Mouse (Mus musculus): ENCODE measurements around the gene Tmem126b. TPM values are rescaled to one million over a fixed set of nuclear protein-coding genes. Genes with fewer than 3 reads are reported as not detected.

The Tmem126b gene
- polyA plus RNA-seq, 1 experiment = 13.0 TPM

- no peak for DNase-seq (ENCODE audit: low read depth)
These were observed 49.5 kb downstream of the Tmem126b start, which contains the start of gene Ccdc89 for GRCm38 (mm10) chr7:90426020-90427001. Ccdc89 (plus strand) TSS chr7:90426577.

Other genes starting within 250 kb of the Tmem126b start
- gene Ccdc83, start 210.2 kb downstream of the Tmem126b start, polyA plus RNA-seq (2012; rRNA removed) = 0.11 and 0.12 TPM in 2 replicates
- gene Sytl2, start 173.7 kb downstream of the Tmem126b start, polyA plus RNA-seq (2012; rRNA removed) = 4.8 and 6.5 TPM in 2 replicates
- gene Ccdc89, start 49.4 kb downstream of the Tmem126b start, polyA plus RNA-seq (2012; rRNA removed) = 0.49 and 0.89 TPM in 2 replicates
- gene Crebzf, start 33.3 kb downstream of the Tmem126b start, polyA plus RNA-seq (2012; rRNA removed) = 34.9 and 40.0 TPM in 2 replicates
- 28.8 and 45.0 TPM in 2 replicates for gene Tmem126a, start 18.8 kb downstream of the Tmem126b start, polyA plus RNA-seq (2012; rRNA removed)
- 1.6 and 1.7 TPM in 2 replicates for gene Dlg2, start 671 bp upstream of the Tmem126b start, polyA plus RNA-seq (2012; rRNA removed)